Mouse (Mus musculus): ENCODE data around the gene Rad9b.

Rad9b gene

GRCm38 (mm10) chr5:122293131-122293530, 60.9 kb downstream of the Rad9b start:
- in situ Hi-C loops (cut with MboI; ENCODE audit: low pct_unique_long_range_greater_than_20kb in 1 of 2, low sequenced_read_pairs in 2 of 2, unreplicated experiment in 1 of 2): no loop called here

GRCm38 (mm10) chr5:122291553-122292339, 62.3 kb downstream of the Rad9b start:
- in situ Hi-C loops (cut with MboI; ENCODE audit: low pct_unique_long_range_greater_than_20kb in 1 of 2, low sequenced_read_pairs in 2 of 2, unreplicated experiment in 1 of 2): no loop called here

- in situ Hi-C loops (cut with MboI; ENCODE audit: low pct_unique_long_range_greater_than_20kb in 1 of 2, low sequenced_read_pairs in 2 of 2, unreplicated experiment in 1 of 2): no loop called here
Observed at GRCm38 (mm10) chr5:122291149-122291548, 62.9 kb downstream of the Rad9b start.

GRCm38 (mm10) chr5:122288147-122288811, 65.8 kb downstream of the Rad9b start:
- in situ Hi-C loops (cut with MboI; ENCODE audit: low pct_unique_long_range_greater_than_20kb in 1 of 2, low sequenced_read_pairs in 2 of 2, unreplicated experiment in 1 of 2): no loop called here

GRCm38 (mm10) chr5:122287026-122287425, 67.0 kb downstream of the Rad9b start:
- in situ Hi-C loops (cut with MboI; ENCODE audit: low pct_unique_long_range_greater_than_20kb in 1 of 2, low sequenced_read_pairs in 2 of 2, unreplicated experiment in 1 of 2): no loop called here

- in situ Hi-C loops (cut with MboI; ENCODE audit: low pct_unique_long_range_greater_than_20kb in 1 of 2, low sequenced_read_pairs in 2 of 2, unreplicated experiment in 1 of 2): no loop called here
Observed at GRCm38 (mm10) chr5:122286191-122286590, 67.8 kb downstream of the Rad9b start.

- in situ Hi-C loops (cut with MboI; ENCODE audit: low pct_unique_long_range_greater_than_20kb in 1 of 2, low sequenced_read_pairs in 2 of 2, unreplicated experiment in 1 of 2): no loop called here
Observed at GRCm38 (mm10) chr5:122285767-122286150, 68.3 kb downstream of the Rad9b start.

GRCm38 (mm10) chr5:122285029-122285766, 68.8 kb downstream of the Rad9b start:
- in situ Hi-C loops (cut with MboI; ENCODE audit: low pct_unique_long_range_greater_than_20kb in 1 of 2, low sequenced_read_pairs in 2 of 2, unreplicated experiment in 1 of 2): no loop called here

GRCm38 (mm10) chr5:122284183-122285028, 69.6 kb downstream of the Rad9b start, which contains the start of gene Pptc7:
Gene Pptc7, plus strand, starts transcription at chr5:122284365.
- in situ Hi-C loops (cut with MboI; ENCODE audit: low pct_unique_long_range_greater_than_20kb in 1 of 2, low sequenced_read_pairs in 2 of 2, unreplicated experiment in 1 of 2): no loop called here

GRCm38 (mm10) chr5:122283828-122284182, 70.2 kb downstream of the Rad9b start:
- in situ Hi-C loops (cut with MboI; ENCODE audit: low pct_unique_long_range_greater_than_20kb in 1 of 2, low sequenced_read_pairs in 2 of 2, unreplicated experiment in 1 of 2): no loop called here

GRCm38 (mm10) chr5:122280827-122281462, 73.1 kb downstream of the Rad9b start:
- in situ Hi-C loops (cut with MboI; ENCODE audit: low pct_unique_long_range_greater_than_20kb in 1 of 2, low sequenced_read_pairs in 2 of 2, unreplicated experiment in 1 of 2): no loop called here

GRCm38 (mm10) chr5:122280422-122280826, 73.6 kb downstream of the Rad9b start:
- in situ Hi-C loops (cut with MboI; ENCODE audit: low pct_unique_long_range_greater_than_20kb in 1 of 2, low sequenced_read_pairs in 2 of 2, unreplicated experiment in 1 of 2): no loop called here

GRCm38 (mm10) chr5:122279799-122280421, 74.1 kb downstream of the Rad9b start:
- in situ Hi-C loops (cut with MboI; ENCODE audit: low pct_unique_long_range_greater_than_20kb in 1 of 2, low sequenced_read_pairs in 2 of 2, unreplicated experiment in 1 of 2): no loop called here

- in situ Hi-C loops (cut with MboI; ENCODE audit: low pct_unique_long_range_greater_than_20kb in 1 of 2, low sequenced_read_pairs in 2 of 2, unreplicated experiment in 1 of 2): no loop called here
Observed at GRCm38 (mm10) chr5:122278946-122279345, 75.1 kb downstream of the Rad9b start.

- in situ Hi-C loops (cut with MboI; ENCODE audit: low pct_unique_long_range_greater_than_20kb in 1 of 2, low sequenced_read_pairs in 2 of 2, unreplicated experiment in 1 of 2): no loop called here
Observed at GRCm38 (mm10) chr5:122274785-122275184, 79.2 kb downstream of the Rad9b start.
